Mouse (Mus musculus) intestine, embryonic 16.5 days (tissue): ENCODE measurements around the gene Gm4450. TPM values are rescaled to one million over a fixed set of nuclear protein-coding genes. Genes with fewer than 3 reads are reported as not detected.
"Not testable (repeated sequence)": the region's sequence is repeated elsewhere in the genome, so short reads cannot be mapped to it uniquely, and the experiment has no call there.

Experiments used
- ATAC-seq: fragments of 200-750 bp; cut with Nextera tagmentation; 2 replicates; pipeline ENCODE4 v1.8.0; 2017; ENCODE audit warnings: moderate TSS enrichment, moderate library complexity
- H3K27ac ChIP-seq: fragments of 300-500 bp; sonication (generic); 2 replicates; pipeline ENCODE4 v1.5.1; 2014; ENCODE audit warnings: mild to moderate bottlenecking, low read length
- H3K27me3 ChIP-seq: fragments of 300-500 bp; sonication (generic); replicated peaks from 2 replicates; pipeline ENCODE4 v1.6.1; 2014; ENCODE audit warnings: low read length, control low read depth, mixed read lengths; ENCODE audit not compliant: control insufficient read depth, insufficient read depth
- H3K36me3 ChIP-seq: fragments of 300-500 bp; sonication (generic); 2 replicates; pipeline ENCODE4 v1.6.1; 2014; ENCODE audit warnings: low read length, control low read depth; ENCODE audit not compliant: control insufficient read depth, insufficient read depth
- H3K4me1 ChIP-seq: fragments of 300-500 bp; sonication (generic); 2 replicates; pipeline ENCODE4 v1.6.1; 2014; ENCODE audit warnings: low read length, control low read depth, mixed read lengths; ENCODE audit not compliant: control insufficient read depth, insufficient read depth
- H3K4me2 ChIP-seq: fragments of 300-500 bp; sonication (generic); 2 replicates; pipeline ENCODE4 v1.6.1; 2014; ENCODE audit warnings: low read depth, low read length, control low read depth
- H3K4me3 ChIP-seq: fragments of 300-500 bp; sonication (generic); 2 replicates; pipeline ENCODE4 v1.5.1; 2014; ENCODE audit warnings: mild to moderate bottlenecking, low read length
- H3K9ac ChIP-seq: fragments of 300-500 bp; sonication (generic); 2 replicates; pipeline ENCODE4 v1.6.1; 2014; ENCODE audit warnings: low read depth, low read length
- H3K9me3 ChIP-seq: fragments of 300-500 bp; sonication (generic); 2 replicates; pipeline ENCODE4 v1.6.1; 2016; ENCODE audit warnings: low read length, control low read depth; ENCODE audit not compliant: control insufficient read depth
- WGBS: fragments of 180-500 bp; shearing (Covaris S2); extraction: QIAGEN DNeasy Blood & Tissue Kit; methylation state at CpG from one replicate; pipeline ENCODE4 v1.1.7; 2014; 5-methylcytosine and 5-hydroxymethylcytosine counted together
- polyA plus RNA-seq: library from polyadenylated mRNA; unstranded; fragments of >200 nt; fragmentation: Nextera tagmentation; extraction: Ambion mirVana; gene quantifications from 2 replicates; pipeline ENCODE4 v1.2.1, GENCODE M21; 2015

The Gm4450 gene
- polyA plus RNA-seq, 1 experiment from 2014 or later = not detected

DNA sequence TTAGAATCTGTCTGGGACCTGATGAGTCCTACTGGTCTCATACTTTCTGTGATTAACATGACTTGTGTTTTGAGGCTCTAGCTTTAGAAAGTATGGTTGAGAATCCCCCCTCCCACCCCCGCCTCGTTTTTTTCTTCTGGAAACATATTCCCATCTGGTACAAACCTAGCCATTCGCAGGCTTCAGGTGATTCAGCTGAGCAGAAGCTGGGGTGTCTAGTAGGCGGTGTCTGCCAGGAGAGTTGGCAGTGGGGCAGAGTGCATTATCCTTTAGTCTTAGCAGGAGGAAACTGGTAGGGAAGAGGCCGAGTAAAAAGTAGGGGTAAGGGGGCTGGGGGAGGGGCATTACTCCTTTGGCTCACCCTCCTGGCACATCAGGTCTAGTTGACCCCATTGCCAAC, 30.2 kb downstream of the Gm4450 start:
- Histone ChIP-seq H3K9me3 (no peaks in the 10 kb centered on the region), H3K4me2 (peak overlapping the region; percentile 98), H3K4me1 (peaks cover 18% of the 10 kb centered on the region), H3K27ac (no peak overlapping the region), H3K27me3 (0 out of 2 replicates have a peak, but pooled peaks cover 2% of the 10 kb centered on the region), H3K4me3 (no peak overlapping the region; the same call in 1 of the 2 replicates), H3K9ac (0 out of 2 replicates have a peak overlapping the region, but pooled peaks have one; percentile 72), H3K36me3 (no peaks in the 10 kb centered on the region; the same call in 1 of the 2 replicates)
- WGBS = 57% methylated on average over 5 of the region's 5 CpGs
- no peak for ATAC-seq

DNA sequence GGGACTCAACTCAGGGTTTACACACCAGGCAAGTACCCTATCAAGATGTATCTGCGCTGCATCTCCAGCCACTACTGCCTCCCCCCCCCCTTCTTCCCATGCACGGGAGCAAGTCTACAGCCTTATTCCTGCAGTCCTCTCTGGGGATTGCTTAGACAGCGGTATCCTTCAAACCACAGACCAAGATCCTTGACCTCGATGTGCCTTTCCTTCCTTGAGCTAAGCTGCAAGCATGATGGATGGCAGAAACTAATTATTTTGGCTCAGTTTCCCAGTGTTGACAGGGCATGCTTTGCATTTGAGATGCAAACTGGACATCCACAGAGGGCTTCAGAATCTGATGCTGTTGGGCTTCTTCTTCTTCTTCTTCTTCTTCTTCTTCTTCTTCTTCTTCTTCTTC, 34.0 kb downstream of the Gm4450 start:
- no peak overlapping the region for H3K27ac ChIP-seq
- H3K4me3 ChIP-seq = no peak overlapping the region
- no peaks in the 10 kb centered on the region; the same call in 1 of the 2 replicates for H3K36me3 ChIP-seq
- no peak for ATAC-seq
- peaks cover 26% of the 10 kb centered on the region for H3K4me1 ChIP-seq
- H3K9me3 ChIP-seq = no peaks in the 10 kb centered on the region
- no peaks in the 10 kb centered on the region for H3K27me3 ChIP-seq
- WGBS = 86% methylated on average over 4 of the region's 4 CpGs
- no peak overlapping the region for H3K9ac ChIP-seq
- no peak overlapping the region for H3K4me2 ChIP-seq

DNA sequence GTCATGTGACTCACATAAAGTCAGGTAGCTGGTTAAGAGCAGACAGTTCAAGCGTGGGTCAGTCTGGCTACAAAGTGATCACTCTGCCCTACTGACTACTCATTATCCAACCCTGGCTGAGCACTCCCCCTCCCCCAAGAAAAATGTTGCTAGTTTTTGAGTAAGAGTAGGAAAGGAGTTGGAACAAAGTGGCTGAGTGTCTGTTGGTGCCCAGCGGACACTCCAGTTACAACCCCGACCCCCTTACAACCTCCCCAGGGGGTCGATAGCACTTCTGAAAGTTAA, 37.2 kb downstream of the Gm4450 start:
- Histone ChIP-seq H3K4me3 (no peak overlapping the region), H3K4me1 (peaks cover 35% of the 10 kb centered on the region), H3K9me3 (no peaks in the 10 kb centered on the region), H3K36me3 (no peaks in the 10 kb centered on the region), H3K9ac (no peak overlapping the region), H3K27ac (no peak overlapping the region), H3K27me3 (no peaks in the 10 kb centered on the region), H3K4me2 (no peak overlapping the region)
- WGBS = 41% methylated on average over 4 of the region's 4 CpGs
- ATAC-seq = peak; percentile 65

DNA sequence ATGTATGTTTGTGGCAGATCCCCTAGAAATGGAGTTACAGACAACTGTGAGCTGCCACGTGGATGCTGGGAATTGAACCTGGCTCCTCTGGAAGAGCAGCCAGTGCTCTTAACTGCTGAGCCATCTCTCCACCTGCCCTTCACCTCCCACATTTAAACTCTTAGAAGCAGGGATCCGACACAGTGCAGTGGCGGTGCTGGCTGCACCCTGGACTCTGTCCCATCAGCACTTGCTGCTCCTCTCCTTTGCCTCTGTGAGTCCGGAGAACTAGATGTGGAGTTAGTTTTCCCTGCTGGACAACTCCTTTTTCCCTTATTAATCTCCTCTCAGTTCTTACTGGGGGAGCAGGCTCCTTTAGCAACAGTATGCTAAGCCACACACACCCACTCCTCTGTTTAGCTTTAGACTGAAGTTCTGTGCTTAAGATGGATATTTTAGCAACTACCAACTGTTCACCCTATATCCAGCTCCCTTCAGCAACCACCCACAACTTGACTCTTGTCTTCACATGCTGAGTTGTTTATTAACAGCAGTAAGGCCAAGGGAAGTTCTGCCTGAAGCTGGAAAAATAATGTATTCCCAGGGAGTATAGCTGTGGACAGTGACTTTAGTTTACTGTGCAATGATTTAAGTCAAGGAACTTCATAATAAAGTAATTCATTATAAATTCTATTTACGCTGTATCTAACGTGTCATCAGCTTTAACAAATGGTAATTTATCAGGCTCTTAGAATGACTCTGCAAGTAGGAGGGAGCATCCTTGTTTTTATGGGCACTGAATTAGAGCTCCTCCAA, 37.7 kb downstream of the Gm4450 start:
- peaks cover 40% of the 10 kb centered on the region for H3K4me1 ChIP-seq
- peak; percentile 54 for ATAC-seq
- no peak overlapping the region for H3K4me2 ChIP-seq
- no peaks in the 10 kb centered on the region for H3K36me3 ChIP-seq
- H3K27me3 ChIP-seq = no peaks in the 10 kb centered on the region
- 38% methylated on average over 6 of the region's 6 CpGs for WGBS
- no peak overlapping the region for H3K9ac ChIP-seq
- H3K9me3 ChIP-seq = no peaks in the 10 kb centered on the region
- no peak overlapping the region for H3K4me3 ChIP-seq
- H3K27ac ChIP-seq = peak overlapping the region; percentile 26

DNA sequence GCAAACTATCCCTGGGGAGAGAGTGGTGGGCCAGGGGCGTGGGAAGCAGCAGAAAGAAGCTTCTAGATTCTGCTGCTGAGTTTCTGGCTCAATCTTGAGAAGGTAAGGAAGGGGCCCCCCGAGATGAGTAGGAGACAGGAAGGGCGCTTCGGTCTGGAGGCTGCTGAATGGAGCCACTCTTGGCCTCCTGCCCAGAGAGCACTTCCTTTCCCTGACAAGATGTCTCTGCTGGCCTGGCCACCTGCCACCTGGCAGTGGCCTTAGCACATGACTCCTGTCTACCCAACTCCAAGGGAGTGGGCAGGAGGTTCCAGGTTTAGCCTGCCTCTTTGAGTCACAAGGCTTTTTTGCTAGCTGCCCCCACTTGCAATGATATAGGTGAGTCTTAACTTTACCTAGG, 39.6 kb downstream of the Gm4450 start:
- 25% methylated on average over 4 of the region's 4 CpGs for WGBS
- Histone ChIP-seq H3K27ac (peak overlapping the region; percentile 45), H3K4me2 (peak overlapping the region; percentile 16; the same call in 1 of the 2 replicates)

DNA sequence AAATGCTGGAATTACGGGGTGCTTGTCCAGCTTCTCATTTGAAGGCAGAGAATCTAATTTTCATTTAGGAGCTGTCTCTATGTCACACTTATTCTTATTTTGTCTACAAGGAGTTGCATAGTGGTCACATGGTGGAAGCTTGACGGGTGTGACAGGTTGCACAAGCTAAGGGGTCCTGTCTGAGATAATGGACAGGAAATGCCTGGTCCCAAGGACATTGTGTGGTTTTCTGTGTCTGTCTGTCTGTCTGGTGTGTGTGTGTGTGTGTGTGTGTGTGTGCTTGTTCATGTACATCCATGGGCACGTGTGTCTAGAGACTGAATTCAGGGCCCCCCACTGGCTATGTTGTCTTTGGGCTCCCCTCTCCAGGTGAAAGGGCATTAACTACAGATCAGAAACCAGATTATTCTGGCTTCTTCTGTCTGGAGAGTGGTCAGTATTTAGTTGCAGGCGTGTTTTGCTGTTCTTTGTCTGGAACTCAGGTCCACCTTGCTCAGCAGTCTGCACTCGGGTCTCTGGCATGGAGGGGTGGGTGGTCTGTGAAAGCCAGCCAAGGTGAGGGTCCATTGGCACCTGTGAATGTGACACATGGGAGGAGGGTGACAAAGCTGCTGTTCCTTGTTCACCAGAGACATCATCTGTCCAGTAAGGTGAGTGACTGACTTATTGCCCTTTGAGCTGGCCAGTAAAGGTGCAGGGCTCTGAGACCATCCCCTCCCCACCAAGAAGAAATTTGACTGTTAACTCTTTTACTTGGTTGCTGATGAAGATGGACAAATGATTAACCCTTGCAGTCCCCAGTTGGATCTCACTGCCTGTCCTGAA, 40.3 kb downstream of the Gm4450 start:
- H3K9me3 ChIP-seq = no peaks in the 10 kb centered on the region
- H3K4me2 ChIP-seq = no peak overlapping the region
- no peaks in the 10 kb centered on the region for H3K27me3 ChIP-seq
- no peak overlapping the region for H3K9ac ChIP-seq
- ATAC-seq = no peak
- no peak overlapping the region for H3K4me3 ChIP-seq
- H3K36me3 ChIP-seq = no peaks in the 10 kb centered on the region
- WGBS = 70% methylated on average over 5 of the region's 5 CpGs
- peaks cover 41% of the 10 kb centered on the region for H3K4me1 ChIP-seq
- peak overlapping the region; percentile 45 for H3K27ac ChIP-seq

More for the DNA sequence above, 39.6 kb downstream of the Gm4450 start:
- peak; percentile 55 for ATAC-seq
- H3K9ac ChIP-seq = no peak overlapping the region
- no peak overlapping the region for H3K4me3 ChIP-seq
- H3K27me3 ChIP-seq = no peaks in the 10 kb centered on the region
- no peaks in the 10 kb centered on the region for H3K9me3 ChIP-seq
- peaks cover 41% of the 10 kb centered on the region for H3K4me1 ChIP-seq
- H3K36me3 ChIP-seq = no peaks in the 10 kb centered on the region

DNA sequence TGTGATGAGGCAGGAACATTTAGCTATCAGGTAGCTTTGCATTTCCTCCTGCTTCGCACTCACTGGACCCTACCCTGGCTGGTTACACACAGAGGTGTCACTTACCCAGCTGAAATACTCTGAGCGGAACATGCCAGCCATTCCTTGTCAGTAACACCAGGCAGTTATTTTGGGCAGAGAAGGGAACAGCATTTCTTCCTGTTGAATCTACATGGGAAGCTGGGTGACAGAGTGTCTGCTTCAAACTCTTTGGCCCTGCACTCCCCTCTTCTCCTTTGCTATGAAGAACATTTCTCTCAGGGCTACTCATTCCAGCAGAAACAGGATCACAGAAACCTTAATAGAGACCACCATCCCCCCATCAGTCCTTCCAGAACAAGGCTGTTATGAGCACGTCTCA, 42.6 kb downstream of the Gm4450 start:
- ATAC-seq = no peak
- no peak overlapping the region for H3K9ac ChIP-seq
- no peaks in the 10 kb centered on the region for H3K36me3 ChIP-seq
- WGBS = 71% methylated on average over 3 of the region's 3 CpGs
- H3K4me1 ChIP-seq = peaks cover 36% of the 10 kb centered on the region
- H3K27me3 ChIP-seq = no peaks in the 10 kb centered on the region
- no peaks in the 10 kb centered on the region for H3K9me3 ChIP-seq
- no peak overlapping the region for H3K4me3 ChIP-seq
- H3K4me2 ChIP-seq = peak overlapping the region; percentile 27; the same call in 1 of the 2 replicates
- peak overlapping the region; percentile 80 for H3K27ac ChIP-seq

DNA sequence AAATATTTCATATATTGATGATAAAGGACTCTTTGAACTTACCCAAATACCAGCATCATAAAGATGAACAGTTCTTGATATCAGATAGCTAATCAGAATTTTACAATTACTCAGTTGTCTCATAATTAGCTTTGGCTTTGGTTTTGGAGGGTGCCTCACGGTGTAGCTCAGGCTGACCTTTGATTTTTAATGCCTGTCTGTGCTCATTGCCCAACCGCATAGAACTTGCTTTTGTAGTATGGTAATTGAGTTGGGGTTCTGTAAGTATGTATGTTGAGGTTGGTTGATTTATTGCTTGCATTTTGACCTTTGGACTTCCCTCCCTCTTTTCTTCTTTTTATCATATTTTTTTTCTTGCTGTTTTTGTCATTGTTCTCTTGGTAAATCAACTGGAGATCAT, 43.2 kb downstream of the Gm4450 start:
- peak; percentile 88 for ATAC-seq
- Histone ChIP-seq H3K27ac (no peak overlapping the region), H3K4me1 (peaks cover 31% of the 10 kb centered on the region), H3K4me2 (no peak overlapping the region), H3K9ac (no peak overlapping the region), H3K9me3 (no peaks in the 10 kb centered on the region), H3K36me3 (no peaks in the 10 kb centered on the region), H3K4me3 (no peak overlapping the region), H3K27me3 (no peaks in the 10 kb centered on the region)
- WGBS = 41% methylated on average over 2 of the region's 2 CpGs

DNA sequence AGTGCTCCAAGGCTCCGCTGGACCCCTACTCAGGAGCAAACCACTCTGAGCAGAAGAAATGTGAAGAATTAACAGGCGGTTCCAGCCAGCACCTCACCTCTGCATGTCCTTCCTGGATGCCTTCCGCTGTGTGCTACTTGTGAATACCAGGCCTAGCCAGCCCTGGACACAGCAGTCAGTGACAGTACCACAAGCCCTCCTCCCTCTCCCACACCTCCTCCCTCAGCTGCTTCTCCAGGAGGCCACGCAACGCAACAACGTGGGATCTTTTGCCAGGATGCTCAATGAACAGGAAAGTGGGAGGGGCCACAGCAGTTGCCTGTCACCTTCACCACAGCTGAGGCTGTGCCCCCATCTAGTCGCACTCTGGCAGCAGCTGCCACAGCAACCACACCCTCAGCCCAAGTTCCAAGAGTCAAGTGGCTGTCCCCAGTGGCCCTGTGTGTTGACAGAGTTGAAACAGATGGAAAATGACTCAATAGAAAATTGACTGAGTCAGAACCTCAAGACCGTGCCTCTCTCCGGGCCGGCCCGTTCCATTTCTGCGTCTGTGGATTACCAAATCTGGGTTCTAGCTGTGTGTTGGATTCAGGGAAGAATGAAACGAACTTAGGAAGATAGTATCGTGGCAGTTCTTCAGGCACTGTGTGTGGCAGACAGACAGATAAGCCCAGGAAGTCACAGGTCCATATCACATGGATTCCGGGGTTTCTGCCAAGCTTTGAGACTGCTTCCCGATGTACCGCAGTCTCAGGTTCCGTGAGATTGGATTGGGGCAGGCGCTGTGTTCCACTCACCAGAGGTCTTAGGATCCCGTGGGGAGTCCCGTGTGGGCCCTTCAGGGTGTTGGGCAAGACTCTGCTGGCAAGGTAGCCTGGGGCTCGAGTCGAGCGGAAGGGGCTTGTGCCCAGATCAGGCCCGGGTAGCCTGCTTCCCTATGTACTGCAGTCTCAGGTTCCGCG, 46.0 kb downstream of the Gm4450 start:
- peak; percentile 66 for ATAC-seq

More for the DNA sequence above, 46.0 kb downstream of the Gm4450 start:
- H3K27ac ChIP-seq, H3K9me3 ChIP-seq, H3K4me3 ChIP-seq, H3K4me1 ChIP-seq, H3K27me3 ChIP-seq, H3K9ac ChIP-seq, H3K4me2 ChIP-seq, H3K36me3 ChIP-seq: not testable (repeated sequence)
- 85% methylated on average over 16 of the region's 27 CpGs for WGBS
